Mouse (Mus musculus) mouse trophoblast stem cell (cell line): Measurements from ENCODE around the gene Tas2r125.
"Not testable (repeated sequence)": the region's sequence is repeated elsewhere in the genome, so short reads cannot be mapped to it uniquely, and the experiment has no call there.

ENCODE experiments used
- in situ Hi-C, 2 experiments: fragments of 300-500 bp; cut with MseI, MboI; formaldehyde crosslinking; loops; 2 replicates in 1 of 2; 3 replicates in 1 of 2; pipeline ENCODE4 v1.15.1; 2025

Gene Tas2r125

DNA sequence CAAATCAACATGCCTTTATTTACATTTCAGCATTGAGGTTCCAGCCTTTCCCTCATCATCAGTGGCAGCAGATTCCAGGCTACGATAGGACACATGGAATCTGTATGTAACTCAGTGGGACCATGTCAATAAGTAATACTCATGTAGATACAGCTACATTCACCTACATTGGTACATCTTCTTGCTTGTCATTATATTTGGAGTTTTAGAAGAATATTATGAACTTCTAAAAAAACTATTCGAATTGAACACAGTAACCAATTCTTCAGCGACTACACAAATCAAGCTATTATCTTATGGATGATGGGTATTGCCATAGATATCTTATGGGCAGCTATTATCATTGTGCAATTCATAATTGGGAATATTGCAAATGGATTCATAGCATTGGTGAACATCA is at the start of gene Tas2r125:
Gene Tas2r125 (plus strand): TSS at position 301 of the 400 bp plus-strand sequence.
- in situ Hi-C loops, result no loop called here

DNA sequence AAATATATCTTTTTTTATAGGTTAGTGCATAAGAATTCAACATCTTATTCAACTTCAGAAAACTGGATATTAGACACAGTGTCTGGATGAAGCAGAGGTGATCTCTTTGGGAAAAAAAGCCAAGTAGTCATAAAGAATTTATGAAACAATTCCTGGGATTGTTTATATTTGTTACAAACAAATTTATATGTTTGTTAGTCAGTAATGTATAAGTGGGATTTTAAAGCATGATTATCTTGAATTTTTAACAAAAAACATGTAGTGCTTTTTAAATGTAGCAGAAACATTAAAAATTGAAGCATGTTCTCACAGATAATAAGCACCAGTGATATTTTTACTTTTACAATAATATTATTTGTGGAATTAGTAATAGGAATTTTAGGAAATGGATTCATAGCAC is 41.7 kb upstream of the Tas2r125 start, which contains the start of gene Tas2r110:
Gene Tas2r110 (plus strand): TSS at position 301 of the 400 bp plus-strand sequence.
- in situ Hi-C loops, result no loop called here

DNA sequence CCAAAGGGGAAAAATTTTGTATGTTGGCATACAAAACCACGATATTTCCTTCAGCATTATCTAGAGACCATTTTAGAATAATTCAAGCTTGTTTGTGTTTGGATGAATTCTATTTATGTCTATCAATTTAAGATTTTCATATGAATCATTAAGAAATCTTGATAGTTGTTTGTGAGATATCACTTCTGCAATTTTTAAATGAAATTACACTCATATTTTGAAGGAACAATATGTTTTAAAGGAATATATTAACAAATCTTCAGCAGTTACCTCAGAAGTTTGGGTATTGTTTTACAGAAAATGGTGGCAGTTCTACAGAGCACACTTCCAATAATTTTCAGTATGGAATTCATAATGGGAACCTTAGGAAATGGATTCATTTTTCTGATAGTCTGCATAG is 16.7 kb upstream of the Tas2r125 start, which contains the start of gene Tas2r113:
Gene Tas2r113 (plus strand): TSS at position 301 of the 400 bp plus-strand sequence.
- in situ Hi-C loops, result no loop called here

DNA sequence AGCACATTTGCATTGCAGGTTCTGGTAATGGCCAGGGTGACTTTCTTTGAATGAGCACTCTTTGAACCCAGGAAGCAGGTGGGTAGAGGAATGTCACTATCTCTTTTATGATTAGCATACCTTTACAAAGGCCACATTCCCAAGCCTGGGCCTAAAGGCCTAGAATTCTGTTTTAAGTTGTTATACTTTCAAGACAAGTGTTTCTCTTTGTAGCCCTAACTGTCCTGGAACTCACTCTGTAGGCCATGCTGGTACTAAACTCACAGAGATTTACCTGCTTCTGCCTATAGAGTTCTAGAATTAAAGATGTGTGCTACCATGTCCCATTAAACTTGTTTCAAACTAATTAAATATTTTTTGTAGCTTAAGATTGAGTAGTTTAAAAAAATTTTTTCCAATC is 31.9 kb downstream of the Tas2r125 start:
- in situ Hi-C loops, result not testable (repeated sequence)

DNA sequence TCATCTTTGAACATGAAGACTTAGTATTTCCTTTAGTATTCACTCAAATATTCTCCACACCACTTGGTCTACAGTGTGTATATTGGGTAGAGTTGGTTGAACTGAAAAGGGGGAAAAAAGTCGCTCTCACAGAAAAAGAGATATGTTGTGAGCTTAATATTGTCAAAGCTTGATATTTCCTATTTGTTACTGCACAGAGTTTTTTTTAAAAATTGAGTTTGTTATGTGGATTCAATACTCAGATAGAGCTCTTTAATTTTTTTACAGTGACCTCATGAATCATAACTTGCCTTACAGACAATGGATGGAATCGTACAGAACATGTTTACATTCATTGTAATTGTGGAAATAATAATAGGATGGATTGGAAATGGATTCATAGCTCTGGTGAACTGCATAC is 41.4 kb downstream of the Tas2r125 start, which contains the start of gene Tas2r129:
Gene Tas2r129 (plus strand): TSS at position 301 of the 400 bp plus-strand sequence.
- in situ Hi-C loops, result no loop called here

DNA sequence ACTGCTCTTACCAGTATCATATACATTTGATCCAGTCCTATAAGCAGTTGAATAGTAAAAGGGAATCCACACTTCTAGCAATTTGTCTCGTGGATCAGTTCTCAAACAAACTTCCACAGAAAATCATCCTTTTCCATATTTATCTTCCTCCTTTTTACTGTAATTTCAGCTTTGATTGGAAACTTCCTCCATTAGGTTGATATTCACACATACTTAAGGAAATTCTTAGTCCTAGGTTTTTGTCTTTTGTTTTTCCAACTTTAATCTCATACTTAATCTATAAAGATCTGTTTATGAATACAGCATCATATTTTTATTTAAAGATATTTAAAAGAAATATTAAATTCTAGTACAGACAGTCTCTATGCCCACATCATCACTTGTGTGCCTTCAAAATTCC is 48.4 kb downstream of the Tas2r125 start, which contains the start of gene Tas2r131:
Gene Tas2r131 (minus strand): TSS at position 101 of the 400 bp plus-strand sequence.
- in situ Hi-C loops, result no loop called here
